Mouse (Mus musculus) colon, adult 2 months (tissue): ENCODE measurements around the gene Olfr378. TPM values are rescaled to one million over a fixed set of nuclear protein-coding genes. Genes with fewer than 3 reads are reported as not detected.

Experiments
- polyA plus RNA-seq: library from polyadenylated mRNA; depleted of rRNA; stranded (reverse); fragments of >200 nt; gene quantifications from 2 replicates; pipeline ENCODE4 v1.2.3, GENCODE M21; 2012; rRNA removed

Olfr378 gene
- not detected in 2 replicates for polyA plus RNA-seq

DNA sequence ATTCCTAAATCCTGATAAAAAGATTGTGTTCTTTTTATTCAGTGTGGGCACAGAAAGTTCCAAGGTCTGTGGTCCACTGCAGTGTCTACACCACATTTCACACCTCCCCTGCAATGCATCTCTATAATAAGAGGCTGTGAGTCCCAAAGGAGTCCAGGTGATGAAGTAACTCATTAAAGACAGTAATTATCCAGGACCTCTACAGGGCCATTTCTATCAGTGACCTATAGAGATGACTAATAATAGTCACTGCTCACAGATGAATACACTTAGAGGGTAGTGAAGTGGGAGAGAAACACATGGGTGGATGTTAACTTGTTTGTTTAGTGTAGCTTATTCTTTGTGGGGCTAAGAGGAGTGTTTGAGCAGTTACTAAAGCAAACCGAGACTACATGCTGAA, at the start of gene Olfr378:
Olfr378 (minus strand) TSS at position 101 of the 400 bp plus-strand sequence.

DNA sequence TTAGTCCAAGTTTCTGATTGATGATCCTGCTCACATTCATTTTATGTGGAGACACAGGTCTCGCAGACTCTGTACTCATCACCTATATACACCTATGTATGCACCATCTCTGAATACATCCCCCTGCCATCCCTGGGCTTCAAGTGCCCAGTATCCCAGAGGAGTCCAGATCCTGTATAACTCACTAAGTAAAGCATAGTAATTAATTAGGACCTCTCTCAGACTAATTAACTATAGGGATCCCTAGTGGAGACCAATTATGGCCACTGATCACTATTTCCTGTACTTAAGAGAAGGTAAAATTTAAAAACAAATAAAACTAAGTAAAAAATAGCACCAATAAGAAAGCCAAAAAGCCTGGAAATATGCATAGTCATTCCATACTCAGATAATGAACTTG, 29.1 kb upstream of the Olfr378 start, which contains the start of gene Olfr380:
Olfr380 (minus strand) TSS at position 101 of the 400 bp plus-strand sequence.

DNA sequence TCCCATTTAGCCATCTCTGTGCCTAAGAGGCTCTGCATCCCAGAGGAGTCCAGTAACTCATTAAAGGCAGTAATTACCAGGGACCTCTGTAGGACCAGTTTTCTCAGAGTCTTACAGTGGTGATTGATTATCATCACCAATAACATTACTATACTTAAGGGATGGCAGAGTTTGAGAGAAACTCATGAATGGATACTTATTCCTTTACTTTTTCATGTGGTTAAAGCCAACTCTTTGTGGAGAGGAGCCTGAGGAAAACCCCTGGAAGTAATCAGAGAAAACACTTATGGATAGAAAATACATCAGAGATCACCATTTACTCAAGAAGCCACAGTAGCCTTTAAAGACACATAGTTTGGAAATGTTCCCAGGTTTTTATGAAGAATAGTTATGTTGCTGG, 28.8 kb downstream of the Olfr378 start, which contains the start of gene Olfr1:
Olfr1 (minus strand) TSS at position 101 of the 400 bp plus-strand sequence.

Other genes with a start within 250 kb of the Olfr378 start
- 17.0 and 18.3 TPM in 2 replicates for gene Ctns, start 229.4 kb downstream of the Olfr378 start, polyA plus RNA-seq
- gene Shpk, start 229.0 kb downstream of the Olfr378 start, polyA plus RNA-seq: 10.3 and 10.8 TPM in 2 replicates
- 0.41 and 0.50 TPM in 2 replicates for gene Trpv1, start 194.2 kb downstream of the Olfr378 start, polyA plus RNA-seq
- gene Trpv3, start 161.1 kb downstream of the Olfr378 start, polyA plus RNA-seq: 4.7 and 7.5 TPM in 2 replicates
- gene Aspa, start 98.9 kb downstream of the Olfr378 start, polyA plus RNA-seq: 0.41 TPM in 2 replicates
- gene Gm49340, start 98.7 kb downstream of the Olfr378 start, polyA plus RNA-seq: not detected in 2 replicates
- not detected in 2 replicates for gene Spata22, start 98.7 kb downstream of the Olfr378 start, polyA plus RNA-seq
- 0.10 TPM in 1 of 2 replicates, not detected in the other for gene Olfr20, start 77.7 kb downstream of the Olfr378 start, polyA plus RNA-seq
- gene Olfr376, start 57.2 kb downstream of the Olfr378 start, polyA plus RNA-seq: not detected in 2 replicates
- gene Olfr1, start 28.9 kb downstream of the Olfr378 start, polyA plus RNA-seq: not detected in 2 replicates
- gene Olfr380, start 29.0 kb upstream of the Olfr378 start, polyA plus RNA-seq: not detected in 2 replicates
- not detected in 2 replicates for gene Olfr381, start 63.1 kb upstream of the Olfr378 start, polyA plus RNA-seq
- gene Olfr382, start 88.7 kb upstream of the Olfr378 start, polyA plus RNA-seq: not detected in 2 replicates
- gene Olfr385, start 164.5 kb upstream of the Olfr378 start, polyA plus RNA-seq: not detected in 2 replicates
- gene Olfr384, start 170.1 kb upstream of the Olfr378 start, polyA plus RNA-seq: not detected in 2 replicates